Mouse (Mus musculus): ENCODE measurements around the gene Tpm3. TPM values are rescaled to one million over a fixed set of nuclear protein-coding genes. Genes with fewer than 3 reads are reported as not detected.

The Tpm3 gene
- polyA plus RNA-seq (2014; fragmentation: Illumina TruSeq; extraction: RNeasy Lipid Tissue Mini Kit (QIAGEN cat#74804); ENCODE audit: low read depth, low replicate concordance) = 218 TPM

GRCm38 (mm10) chr3:90072294-90072693, at the start of gene Tpm3:
TSS of gene Tpm3 (plus strand) at chr3:90072649.

GRCm38 (mm10) chr3:90051441-90052350, 20.8 kb upstream of the Tpm3 start, which contains the start of gene 4933434E20Rik:
TSS of gene 4933434E20Rik (plus strand) at chr3:90051636.

GRCm38 (mm10) chr3:90052351-90053241, 19.9 kb upstream of the Tpm3 start, which contains the start of gene Ubap2l:
TSS of gene Ubap2l (minus strand) at chr3:90052628.

GRCm38 (mm10) chr3:90103938-90104337, 31.5 kb downstream of the Tpm3 start, which contains the start of gene Nup210l:
TSS of gene Nup210l (plus strand) at chr3:90104132.

Other genes with a start within 250 kb of the Tpm3 start
- 5.0 TPM for gene She, start 241.3 kb upstream of the Tpm3 start, polyA plus RNA-seq (2014; fragmentation: Illumina TruSeq; extraction: RNeasy Lipid Tissue Mini Kit (QIAGEN cat#74804); ENCODE audit: low read depth, low replicate concordance)
- gene Il6ra, start 159.5 kb upstream of the Tpm3 start, polyA plus RNA-seq (2014; fragmentation: Illumina TruSeq; extraction: RNeasy Lipid Tissue Mini Kit (QIAGEN cat#74804); ENCODE audit: low read depth, low replicate concordance) = 14.4 TPM
- 27.8 TPM for gene Atp8b2, start 109.1 kb upstream of the Tpm3 start, polyA plus RNA-seq (2014; fragmentation: Illumina TruSeq; extraction: RNeasy Lipid Tissue Mini Kit (QIAGEN cat#74804); ENCODE audit: low read depth, low replicate concordance)
- 74.8 TPM for gene Hax1, start 73.9 kb upstream of the Tpm3 start, polyA plus RNA-seq (2014; fragmentation: Illumina TruSeq; extraction: RNeasy Lipid Tissue Mini Kit (QIAGEN cat#74804); ENCODE audit: low read depth, low replicate concordance)
- 87.0 TPM for gene 4933434E20Rik, start 21.0 kb upstream of the Tpm3 start, polyA plus RNA-seq (2014; fragmentation: Illumina TruSeq; extraction: RNeasy Lipid Tissue Mini Kit (QIAGEN cat#74804); ENCODE audit: low read depth, low replicate concordance)
- 93.6 TPM for gene Ubap2l, start 20.0 kb upstream of the Tpm3 start, polyA plus RNA-seq (2014; fragmentation: Illumina TruSeq; extraction: RNeasy Lipid Tissue Mini Kit (QIAGEN cat#74804); ENCODE audit: low read depth, low replicate concordance)
- gene Nup210l, start 31.5 kb downstream of the Tpm3 start, polyA plus RNA-seq (2014; fragmentation: Illumina TruSeq; extraction: RNeasy Lipid Tissue Mini Kit (QIAGEN cat#74804); ENCODE audit: low read depth, low replicate concordance) = 0.76 TPM
- gene Rps27, start 141.0 kb downstream of the Tpm3 start, polyA plus RNA-seq (2014; fragmentation: Illumina TruSeq; extraction: RNeasy Lipid Tissue Mini Kit (QIAGEN cat#74804); ENCODE audit: low read depth, low replicate concordance) = 3,735 TPM
- 21.7 TPM for gene Rab13, start 141.0 kb downstream of the Tpm3 start, polyA plus RNA-seq (2014; fragmentation: Illumina TruSeq; extraction: RNeasy Lipid Tissue Mini Kit (QIAGEN cat#74804); ENCODE audit: low read depth, low replicate concordance)
- 72.0 TPM for gene Jtb, start 158.9 kb downstream of the Tpm3 start, polyA plus RNA-seq (2014; fragmentation: Illumina TruSeq; extraction: RNeasy Lipid Tissue Mini Kit (QIAGEN cat#74804); ENCODE audit: low read depth, low replicate concordance)
- gene Creb3l4, start 170.9 kb downstream of the Tpm3 start, polyA plus RNA-seq (2014; fragmentation: Illumina TruSeq; extraction: RNeasy Lipid Tissue Mini Kit (QIAGEN cat#74804); ENCODE audit: low read depth, low replicate concordance) = 4.3 TPM
- 86.1 TPM for gene Slc39a1, start 175.5 kb downstream of the Tpm3 start, polyA plus RNA-seq (2014; fragmentation: Illumina TruSeq; extraction: RNeasy Lipid Tissue Mini Kit (QIAGEN cat#74804); ENCODE audit: low read depth, low replicate concordance)
- 44.9 TPM for gene Crtc2, start 181.5 kb downstream of the Tpm3 start, polyA plus RNA-seq (2014; fragmentation: Illumina TruSeq; extraction: RNeasy Lipid Tissue Mini Kit (QIAGEN cat#74804); ENCODE audit: low read depth, low replicate concordance)
- gene Dennd4b, start 192.5 kb downstream of the Tpm3 start, polyA plus RNA-seq (2014; fragmentation: Illumina TruSeq; extraction: RNeasy Lipid Tissue Mini Kit (QIAGEN cat#74804); ENCODE audit: low read depth, low replicate concordance) = 8.7 TPM
- 19.4 TPM for gene Gatad2b, start 220.5 kb downstream of the Tpm3 start, polyA plus RNA-seq (2014; fragmentation: Illumina TruSeq; extraction: RNeasy Lipid Tissue Mini Kit (QIAGEN cat#74804); ENCODE audit: low read depth, low replicate concordance)